Mouse (Mus musculus): ENCODE results near the gene 1700025G04Rik.
A peak's percentile ranks its signal among the peaks of the same experiment; 100 is the strongest.
"Not testable (repeated sequence)": the region's sequence is repeated elsewhere in the genome, so short reads cannot be mapped to it uniquely, and the experiment has no call there.

1700025G04Rik gene

DNA sequence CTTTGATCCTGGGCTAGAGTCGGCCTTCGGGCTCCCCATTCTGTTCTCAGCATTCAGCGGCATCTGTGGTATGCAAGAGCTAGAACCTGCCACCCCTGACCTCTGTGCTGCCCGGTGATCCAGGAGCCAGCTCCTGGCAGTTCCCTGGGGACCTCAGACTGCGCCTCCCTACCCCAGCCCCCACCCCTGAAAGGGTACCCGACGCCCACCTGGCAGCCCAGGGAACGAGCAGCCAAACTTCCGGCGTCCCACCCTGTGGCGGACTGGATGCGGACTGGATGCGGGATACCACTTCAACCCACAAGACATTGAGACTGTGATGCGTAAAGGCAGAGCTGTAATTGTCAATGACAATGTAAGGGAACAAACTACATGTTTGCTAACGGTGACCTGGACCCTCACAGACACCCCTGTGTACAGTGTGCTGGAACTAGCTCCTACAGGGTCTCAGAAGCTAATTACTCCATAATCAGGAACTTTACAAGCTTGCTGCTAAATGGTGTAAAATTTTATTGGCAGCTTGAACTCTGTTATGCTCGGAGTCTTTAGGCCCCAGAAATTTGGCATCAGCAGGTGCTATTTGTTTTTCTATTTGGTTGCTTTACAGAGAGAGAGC lies 239.8 kb downstream of the 1700025G04Rik start:
- no peak for DNase-seq (ENCODE audit: low spot score)

DNA sequence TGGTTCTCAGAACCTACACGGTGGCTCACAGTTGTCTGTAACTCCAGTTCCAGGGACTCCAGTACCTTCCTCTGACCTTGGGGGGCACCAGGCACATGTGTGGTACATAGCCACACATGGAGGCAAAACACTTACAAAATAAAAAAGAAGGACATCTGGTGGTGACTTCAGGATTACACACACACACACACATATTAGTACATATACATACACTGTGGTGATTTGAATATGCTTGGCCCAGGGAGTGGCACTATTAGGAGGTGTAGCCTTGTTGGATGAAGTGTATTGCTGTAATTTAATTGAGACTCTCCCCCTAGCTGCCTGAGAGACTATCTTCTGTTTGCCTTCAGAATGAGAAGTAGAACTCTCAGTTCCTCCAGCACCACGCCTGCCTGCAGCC lies 241.6 kb downstream of the 1700025G04Rik start:
- DNase-seq (ENCODE audit: low spot score): no peak

DNA sequence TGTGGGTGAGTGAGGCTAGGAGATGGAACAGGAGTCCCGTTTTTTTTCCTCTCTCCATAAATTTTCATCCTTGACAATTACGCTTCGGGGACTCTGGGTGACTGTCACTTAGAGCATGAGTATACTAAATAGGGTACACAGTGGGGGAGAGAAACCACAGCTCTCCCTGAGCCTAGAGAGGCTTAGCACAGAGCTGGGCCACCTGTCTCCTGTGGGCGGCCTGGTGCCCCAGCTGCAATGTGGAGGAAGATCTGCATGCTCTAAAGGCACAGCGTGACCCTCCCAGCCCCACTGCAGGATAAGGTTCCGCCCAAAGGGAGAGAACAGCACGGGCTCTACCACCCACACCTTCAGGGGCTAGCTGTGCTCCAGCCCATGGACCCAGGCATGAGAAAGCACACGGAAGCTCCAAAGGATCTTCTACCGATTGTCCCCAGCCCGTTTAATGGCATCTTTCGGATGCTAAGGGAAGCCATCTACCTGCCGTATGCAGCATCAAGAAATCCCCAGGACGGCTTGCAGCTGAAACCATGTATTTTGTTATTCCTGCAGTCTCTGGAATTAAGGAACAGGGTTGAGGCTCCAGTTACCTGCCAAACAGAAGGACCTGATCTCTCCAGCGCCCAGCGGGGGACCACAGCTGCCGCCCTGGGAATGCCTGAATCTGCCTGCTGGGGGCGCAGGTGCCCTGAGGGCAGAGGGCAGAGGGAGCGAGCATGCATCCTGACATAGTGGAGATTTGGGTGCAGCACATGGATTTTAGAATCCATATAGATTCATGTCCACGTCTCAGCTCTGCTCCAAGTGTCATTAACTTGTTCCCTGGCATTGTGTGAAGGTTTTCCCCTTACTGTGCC lies 243.8 kb downstream of the 1700025G04Rik start:
- DNase-seq (ENCODE audit: low spot score): no peak

DNA sequence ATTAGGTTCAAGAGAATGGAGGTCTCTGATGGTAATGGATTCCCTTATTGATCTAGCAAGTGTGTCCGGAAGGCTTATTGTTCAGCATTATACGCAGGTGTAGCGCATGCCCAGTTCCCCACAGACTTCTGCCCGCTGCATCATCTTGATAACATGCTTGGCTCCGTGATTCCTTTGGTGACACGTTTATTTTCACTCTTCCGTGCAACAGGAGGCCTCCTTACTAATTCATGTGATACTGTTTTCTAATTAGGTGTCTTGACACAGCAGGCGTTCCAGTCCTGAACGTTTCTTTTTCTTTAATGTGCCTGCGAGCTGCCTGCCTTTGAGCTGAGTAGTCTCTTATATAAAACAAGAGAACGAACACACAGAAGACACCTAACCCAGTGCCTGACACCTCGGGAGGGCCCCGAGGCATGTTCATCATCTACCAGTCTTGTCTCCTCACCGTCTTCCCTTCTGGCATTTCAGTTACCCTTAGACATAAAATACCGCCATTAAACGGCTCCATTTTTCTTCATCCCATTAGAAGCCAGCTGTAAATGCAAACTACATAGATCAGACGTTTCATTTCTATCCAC lies 244.6 kb downstream of the 1700025G04Rik start:
- no peak for DNase-seq (ENCODE audit: low spot score)

DNA sequence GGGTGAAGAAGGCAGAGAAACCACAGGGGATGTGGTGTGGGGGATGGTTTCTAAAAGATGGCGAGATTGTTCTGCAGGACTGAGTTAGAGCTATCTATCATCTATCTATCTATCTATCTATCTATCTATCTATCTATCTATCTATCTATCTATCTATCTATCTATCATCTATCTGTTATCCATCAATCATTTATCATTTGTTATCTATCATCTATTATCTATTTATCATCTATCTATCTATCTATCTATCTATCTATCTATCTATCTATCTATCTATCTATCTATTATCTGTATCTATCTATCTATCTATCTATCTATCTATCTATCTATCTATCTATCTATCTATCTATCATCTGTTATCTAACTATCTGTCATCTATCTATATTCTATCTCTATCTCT lies 249.6 kb downstream of the 1700025G04Rik start:
- DNase-seq (ENCODE audit: low spot score): not testable (repeated sequence)

DNA sequence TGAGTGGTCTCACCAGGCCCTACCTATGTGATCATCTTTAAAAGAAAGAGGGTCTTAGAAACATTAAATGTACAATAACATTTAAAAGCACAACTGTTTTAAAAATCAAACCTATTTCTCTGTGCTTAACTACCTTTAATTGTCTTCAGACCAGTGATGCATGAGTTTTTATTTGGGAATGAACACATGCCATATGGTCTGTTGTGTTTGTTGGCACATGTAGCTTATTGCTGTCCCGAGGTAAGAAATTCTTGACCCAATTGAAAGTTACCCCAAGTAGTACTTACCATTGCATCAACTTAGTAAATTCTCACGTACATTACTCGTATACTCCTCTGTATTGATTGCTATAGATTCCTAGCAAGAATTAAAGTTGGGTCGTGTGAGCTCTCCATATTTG lies 254.7 kb downstream of the 1700025G04Rik start:
- DNase-seq (ENCODE audit: low spot score): no peak

DNA sequence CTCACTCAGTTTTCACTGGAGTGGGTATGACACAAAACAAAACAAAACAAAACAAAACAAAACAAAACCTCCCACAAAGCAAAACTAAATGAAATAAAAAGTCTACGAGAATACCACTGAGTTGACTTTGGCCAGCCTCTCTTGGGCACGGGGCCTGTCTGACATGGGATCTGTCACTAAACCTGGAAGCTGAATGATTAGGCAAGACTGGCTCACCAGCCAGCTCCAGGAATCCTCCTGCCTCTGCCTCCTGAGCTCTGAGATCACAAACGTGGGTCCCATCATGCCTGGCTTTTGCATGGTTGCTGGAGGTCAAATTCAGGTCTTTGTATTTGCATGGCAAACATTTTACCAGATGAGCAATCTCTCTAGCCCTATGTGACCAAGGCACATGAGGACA lies 258.1 kb downstream of the 1700025G04Rik start:
- no peak for DNase-seq (ENCODE audit: low spot score)

DNA sequence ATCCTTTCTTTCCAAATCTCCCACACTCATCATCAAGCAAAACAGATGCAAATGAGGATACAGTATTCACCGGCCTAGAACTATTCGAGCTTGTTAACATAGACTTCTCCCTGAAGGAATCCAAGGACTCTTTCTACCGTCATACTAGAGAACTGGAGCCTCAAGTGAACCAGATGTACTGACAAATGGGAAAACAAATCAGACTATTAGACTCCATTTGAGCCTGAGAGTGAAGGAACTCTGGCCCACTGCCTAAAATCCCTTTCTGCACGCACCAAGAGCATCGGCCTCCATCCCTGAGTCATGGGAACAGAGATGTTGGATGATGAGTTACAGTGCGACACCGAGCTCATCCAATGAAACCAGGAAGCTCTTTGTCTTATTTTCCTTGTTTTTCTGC lies 264.9 kb downstream of the 1700025G04Rik start:
- no peak for DNase-seq (ENCODE audit: low spot score)

DNA sequence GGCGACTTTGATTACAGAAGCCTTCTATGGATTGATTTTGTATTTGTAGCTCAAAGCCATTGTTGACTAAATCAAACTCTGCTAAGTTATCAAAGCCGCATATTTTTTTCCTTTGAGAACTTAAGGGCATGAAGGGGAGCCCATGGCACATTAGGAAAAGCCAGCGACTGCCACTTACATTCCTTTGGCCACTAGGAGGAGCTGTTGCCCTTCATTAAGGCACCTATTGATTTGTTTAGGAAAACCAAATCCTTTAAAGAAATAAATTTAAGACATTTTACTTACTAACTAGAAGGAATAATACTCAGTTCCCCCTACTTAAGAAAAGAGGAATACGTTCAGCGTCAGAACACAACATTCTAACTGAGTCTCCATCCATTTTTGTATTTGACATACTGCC lies 269.5 kb downstream of the 1700025G04Rik start:
- DNase-seq (ENCODE audit: low spot score): peak; percentile 13

DNA sequence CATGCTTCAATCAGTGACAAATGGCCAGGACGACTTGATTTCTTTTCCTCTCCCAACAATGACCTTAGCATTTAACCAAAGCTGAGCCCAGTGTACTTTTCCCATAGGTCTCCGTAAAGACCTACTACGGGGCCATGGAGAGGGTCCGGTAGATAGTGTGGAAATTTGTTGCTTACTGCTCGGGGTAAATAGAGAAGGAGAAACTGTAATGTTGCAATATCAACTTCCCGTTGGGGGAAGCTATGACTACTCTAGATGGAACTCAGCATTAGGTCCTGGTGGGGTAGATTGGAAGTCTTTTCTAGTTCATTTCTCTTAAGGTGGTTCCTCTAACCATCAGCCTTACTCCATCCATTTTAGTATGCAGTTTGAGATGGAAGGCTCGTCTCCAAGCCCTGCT lies 270.7 kb downstream of the 1700025G04Rik start:
- no peak for DNase-seq (ENCODE audit: low spot score)

DNA sequence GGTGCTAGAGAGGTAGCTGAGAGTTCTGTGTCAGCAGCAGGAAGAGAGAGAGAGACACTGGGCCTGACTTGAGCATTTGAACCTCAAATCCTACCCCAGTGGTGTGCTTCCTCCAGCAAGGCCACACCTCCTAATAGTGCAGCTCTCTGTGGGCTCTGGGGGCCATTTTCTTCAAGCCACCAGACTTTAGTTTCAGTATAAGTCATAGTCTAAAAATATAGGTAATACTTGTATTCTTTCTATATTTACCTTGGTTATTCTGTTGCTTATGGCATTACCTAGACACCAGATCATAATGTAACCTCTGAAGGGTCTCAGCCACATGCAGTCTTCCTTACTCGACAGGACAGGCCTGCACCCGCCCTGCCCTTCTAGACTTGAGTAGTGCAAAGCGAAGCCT lies 273.9 kb downstream of the 1700025G04Rik start:
- no peak for DNase-seq (ENCODE audit: low spot score)

DNA sequence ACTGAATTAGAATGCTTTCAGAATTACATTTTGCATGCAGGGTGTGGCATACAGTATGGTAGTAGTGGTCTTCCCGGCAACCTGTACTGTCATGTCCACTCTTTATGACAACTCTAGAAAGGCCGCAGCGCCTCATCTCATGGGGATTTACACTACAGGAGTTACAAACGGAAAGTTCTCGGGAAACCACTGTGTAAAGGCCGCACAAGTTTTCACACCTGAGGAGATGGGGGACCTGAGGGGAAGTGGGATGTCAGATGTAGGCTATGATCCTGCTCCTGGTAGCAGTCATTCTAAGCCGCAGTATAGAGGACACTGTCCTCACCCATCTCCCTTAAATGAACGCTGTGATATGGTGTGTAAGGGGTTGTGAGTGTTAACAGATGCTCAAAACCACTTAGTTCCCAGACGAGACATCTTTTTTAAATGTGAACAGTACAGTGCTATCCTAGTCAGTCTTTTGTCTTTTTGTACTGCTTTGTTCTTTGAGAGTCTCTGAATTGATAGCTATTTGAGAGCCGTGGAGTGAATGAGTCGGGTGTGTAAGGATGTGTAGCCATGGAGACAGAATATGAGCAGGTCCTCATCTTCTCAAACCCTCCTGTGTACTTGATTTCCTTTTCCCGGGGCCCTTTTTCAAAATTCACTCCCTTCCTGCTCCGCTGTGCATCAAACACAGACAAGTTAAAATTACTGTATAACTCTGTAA lies 277.8 kb downstream of the 1700025G04Rik start:
- DNase-seq (ENCODE audit: low spot score): no peak

DNA sequence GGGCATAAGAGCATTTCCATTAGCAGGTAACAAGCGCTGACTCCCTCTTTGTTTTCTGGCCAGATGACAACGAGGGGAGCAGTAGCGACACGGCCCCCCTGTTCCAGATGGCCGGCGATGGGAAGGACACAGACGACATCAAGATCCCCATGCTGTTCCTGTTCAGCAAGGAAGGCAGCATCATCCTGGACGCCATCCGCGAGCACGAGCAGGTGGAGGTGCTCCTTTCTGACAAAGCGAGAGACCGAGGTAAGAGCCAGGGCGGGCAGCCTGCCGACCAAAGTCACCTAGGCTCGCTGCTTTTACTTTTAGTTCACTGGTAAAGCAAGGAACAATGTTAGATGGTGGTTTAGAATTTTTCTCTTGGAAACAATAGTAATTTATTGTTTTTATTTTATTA lies 278.5 kb downstream of the 1700025G04Rik start:
- no peak for DNase-seq (ENCODE audit: low spot score)

DNA sequence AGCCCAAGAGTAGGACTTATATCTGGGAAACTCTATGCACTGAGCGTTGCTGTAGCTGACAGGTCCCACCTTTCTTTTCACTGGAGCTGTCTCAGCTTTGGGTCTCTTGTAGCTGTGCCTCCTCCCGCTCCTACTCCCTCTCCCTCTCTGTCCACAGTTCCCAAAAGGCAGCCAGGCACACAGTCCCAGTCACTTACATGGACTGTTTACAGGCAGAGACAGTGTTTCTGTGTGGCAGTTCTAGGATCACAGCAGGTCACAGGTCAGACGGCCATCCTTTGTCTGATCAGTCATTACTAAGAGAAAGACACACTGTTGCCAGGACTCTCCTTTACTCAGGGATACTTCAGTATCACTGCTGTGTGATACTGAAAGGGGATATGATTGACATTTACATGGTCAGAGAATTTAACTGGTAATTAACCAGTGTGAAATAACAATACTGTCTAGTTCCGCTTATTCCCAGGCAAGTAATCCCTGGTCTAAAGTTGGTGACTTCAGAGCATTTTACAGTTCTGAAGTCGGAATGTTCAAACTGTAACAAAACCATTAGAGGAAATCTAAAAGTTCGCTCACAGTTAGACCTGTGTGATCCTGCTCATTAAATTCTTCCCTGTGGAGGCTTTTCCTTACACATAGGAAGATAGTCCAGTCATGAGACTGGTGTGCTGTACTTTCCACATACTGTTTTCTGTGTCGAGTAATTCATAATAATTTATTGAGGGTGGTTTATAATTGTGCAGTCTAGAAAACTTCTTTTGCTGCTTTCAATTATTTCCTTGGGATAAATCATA lies 279.1 kb downstream of the 1700025G04Rik start:
- no peak for DNase-seq (ENCODE audit: low spot score)

DNA sequence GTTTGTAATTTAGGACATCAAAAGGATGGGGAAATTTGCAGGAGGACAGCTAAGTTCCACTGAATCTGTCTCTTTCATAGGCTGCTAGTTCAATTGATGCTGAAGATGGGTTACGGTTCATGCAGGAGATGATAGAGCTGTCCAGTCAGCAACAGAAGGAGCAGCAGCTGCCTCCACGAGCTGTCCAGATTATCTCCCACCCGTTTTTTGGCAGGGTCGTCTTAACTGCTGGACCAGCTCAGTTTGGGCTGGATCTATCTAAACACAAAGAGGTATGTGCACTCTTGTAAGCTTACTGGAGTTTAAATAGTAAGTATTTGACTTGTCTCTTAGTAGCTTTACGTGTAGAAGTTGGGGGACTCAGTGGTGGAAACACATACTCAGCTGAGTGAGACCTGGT lies 282.6 kb downstream of the 1700025G04Rik start:
- DNase-seq (ENCODE audit: low spot score): no peak

DNA sequence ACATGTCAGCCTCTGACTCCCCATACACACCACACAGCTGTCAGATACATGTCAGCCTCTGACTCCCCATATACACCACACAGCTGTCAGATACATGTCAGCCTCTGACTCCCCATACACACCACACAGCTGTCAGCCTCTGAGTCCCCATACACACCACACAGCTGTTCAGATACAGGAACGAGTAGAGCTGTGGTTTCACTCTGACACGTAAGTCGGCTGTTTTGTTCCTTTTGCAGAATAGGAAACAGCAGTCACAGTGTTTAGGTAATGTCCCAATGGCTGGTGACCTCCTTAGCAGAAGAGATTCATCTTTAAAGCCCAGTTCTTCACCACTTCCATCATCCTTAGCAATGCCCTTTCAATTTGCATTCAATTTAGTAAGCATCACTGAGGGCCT lies 287.1 kb downstream of the 1700025G04Rik start:
- not testable (repeated sequence) for DNase-seq (ENCODE audit: low spot score)

All from spleen, adult 12 weeks (tissue).